ENCODE assay signal across 8 mouse cellular contexts in the genomic region with DNA sequence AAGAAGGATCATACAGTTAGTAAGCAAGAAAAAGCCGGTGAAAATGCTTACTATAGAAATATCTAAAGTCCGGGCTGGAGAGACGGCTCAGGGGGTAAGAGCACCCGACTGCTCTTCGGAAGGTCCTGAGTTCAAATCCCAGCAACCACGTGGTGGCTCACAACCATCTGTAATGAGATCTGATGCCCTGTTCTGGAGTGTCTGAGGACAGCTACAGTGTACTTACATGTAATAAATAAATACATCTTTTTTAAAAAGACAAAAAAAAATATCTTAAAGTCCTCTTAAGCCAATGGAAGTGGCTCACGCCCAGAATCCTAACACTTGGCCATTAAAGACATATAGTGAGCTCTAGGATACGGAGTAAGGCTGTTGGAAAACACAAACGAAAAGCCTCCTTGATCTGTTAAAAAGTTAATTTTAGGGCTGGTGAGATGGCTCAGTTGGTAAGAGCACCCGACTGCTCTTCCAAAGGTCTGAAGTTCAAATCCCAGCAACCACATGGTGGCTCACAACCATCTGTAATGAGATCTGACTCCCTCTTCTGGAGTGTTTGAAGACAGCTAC. TPM values are rescaled to one million over a fixed set of nuclear protein-coding genes. Genes with fewer than 3 reads are reported as not detected.
DNase-seq lines count a peak whose midpoint lies in the region; ATAC-seq and TF ChIP-seq lines count a peak whose summit lies in the region.
"Not testable (repeated sequence)": the region's sequence is repeated elsewhere in the genome, so short reads cannot be mapped to it uniquely, and the experiment has no call there.

No protein-coding gene starts in this region.

- H3K4me2 ChIP-seq in heart, embryonic 13.5 days = peak overlapping the region; percentile 92
- peak overlapping the region; percentile 60 for H3K4me2 ChIP-seq in intestine, embryonic 14.5 days (ENCODE audit: low read length)
- peak overlapping the region; percentile 75 for H3K4me2 ChIP-seq in limb, embryonic 12.5 days
- peak overlapping the region; percentile 80 for H3K4me2 ChIP-seq in lung, embryonic 15.5 days
- H3K4me2 ChIP-seq in myocyte (ENCODE audit: low read depth) = peak overlapping the region; percentile 82

- peaks cover 3 to 12% of the 10 kb centered on the region in 2 experiments for H3K36me3 ChIP-seq in MEL (ENCODE audit: control insufficient read depth in 1 of 2, insufficient read depth in 2 of 2, low read length in 2 of 2)
- H3K36me3 ChIP-seq in forebrain, embryonic 10.5 days (replicated peaks) = peaks cover 14% of the 10 kb centered on the region
- not testable (repeated sequence) for H3K36me3 ChIP-seq in heart, embryonic 13.5 days; limb, embryonic 12.5 days; lung, embryonic 15.5 days; myocyte (ENCODE audit: control insufficient read depth, insufficient read depth); testis, adult 2 months (ENCODE audit: control insufficient read depth, insufficient read depth, low read length)
- peaks cover 12% of the 10 kb centered on the region; the same call in 1 of the 2 replicates for H3K36me3 ChIP-seq in intestine, embryonic 14.5 days (ENCODE audit: control insufficient read depth, insufficient read depth, low read length)

- DNase-seq in MEL (ENCODE audit: low read depth, low spot score) = peak; percentile 52
- not testable (repeated sequence) for DNase-seq in forebrain, embryonic 10.5 days (ENCODE audit: extremely low spot score, low spot score); intestine, embryonic 14.5 days (ENCODE audit: low spot score)

- TF ChIP-seq CTCF in MEL (IDR thresholded peaks at IDR 0.05 in 2 of 3, conservative IDR thresholded peaks at IDR 0.05 in 1 of 3; ENCODE audit: control insufficient read depth in 1 of 3, insufficient read depth in 1 of 3, low read depth in 2 of 3, low read length in 3 of 3, poor library complexity in 1 of 3, severe bottlenecking in 1 of 3) = peak in 1 of 3 experiments; percentile 19; a peak in 1 of 6 replicates
- not testable (repeated sequence) for TF ChIP-seq CTCF in testis, adult 2 months (IDR thresholded peaks at IDR 0.05; ENCODE audit: control insufficient read depth, insufficient read depth, insufficient replicate concordance, low read depth, low read length)

- peak overlapping the region; percentile 76 for H3K9ac ChIP-seq in MEL (ENCODE audit: control insufficient read depth, low read depth, low read length, poor library complexity, severe bottlenecking)
- H3K9ac ChIP-seq in heart, embryonic 13.5 days = peak overlapping the region; percentile 77
- H3K9ac ChIP-seq in intestine, embryonic 14.5 days (ENCODE audit: low read length) = peak overlapping the region; percentile 29; the same call in 1 of the 2 replicates
- not testable (repeated sequence) for H3K9ac ChIP-seq in limb, embryonic 12.5 days (replicated peaks)
- H3K9ac ChIP-seq in lung, embryonic 15.5 days = peak overlapping the region; percentile 36; the same call in 1 of the 2 replicates

- TF ChIP-seq EP300 in MEL (IDR thresholded peaks at IDR 0.05; ENCODE audit: low read depth in 1 of 2, low read length in 2 of 2) = not testable (repeated sequence)

- not testable (repeated sequence) for TF ChIP-seq RAD21 in MEL (IDR thresholded peaks at IDR 0.05; ENCODE audit: low read depth, low read length)

- H3K79me2 ChIP-seq in MEL (ENCODE audit: control insufficient read depth, insufficient read depth, low read length, poor library complexity) = not testable (repeated sequence)
- peaks cover 28% of the 10 kb centered on the region for H3K79me2 ChIP-seq in myocyte (ENCODE audit: control insufficient read depth, insufficient read depth)

- WGBS in forebrain, embryonic 10.5 days = 72% methylated on average over 10 of the region's 10 CpGs
- WGBS in heart, embryonic 13.5 days = 65% methylated on average over 10 of the region's 10 CpGs
- WGBS in intestine, embryonic 14.5 days = 69% methylated on average over 10 of the region's 10 CpGs
- 69% methylated on average over 10 of the region's 10 CpGs for WGBS in limb, embryonic 12.5 days
- 62% methylated on average over 10 of the region's 10 CpGs for WGBS in lung, embryonic 15.5 days

- TF ChIP-seq POLR2A in MEL (IDR thresholded peaks at IDR 0.05; ENCODE audit: control insufficient read depth in 1 of 2, insufficient read depth in 1 of 2, low read depth in 1 of 2, low read length in 2 of 2, poor library complexity in 1 of 2); myocyte (IDR thresholded peaks at IDR 0.05; ENCODE audit: insufficient read length, low read depth); testis, adult 2 months (IDR thresholded peaks at IDR 0.05; ENCODE audit: control insufficient read depth, low read depth, low read length): not testable (repeated sequence)

- not testable (repeated sequence) for H3K27me3 ChIP-seq in MEL (ENCODE audit: control insufficient read depth in 1 of 2, insufficient read depth in 2 of 2, low read length in 2 of 2); forebrain, embryonic 10.5 days (ENCODE audit: poor library complexity, severe bottlenecking); heart, embryonic 13.5 days (replicated peaks); intestine, embryonic 14.5 days (replicated peaks; ENCODE audit: control insufficient read depth, insufficient read depth, low read length); limb, embryonic 12.5 days; lung, embryonic 15.5 days; myocyte (ENCODE audit: control insufficient read depth, insufficient read depth, insufficient read length); testis, adult 2 months (ENCODE audit: control insufficient read depth, insufficient read depth, low read length)

- H3ac ChIP-seq in myocyte (ENCODE audit: control insufficient read depth, insufficient read length) = not testable (repeated sequence)

- H3K4me3 ChIP-seq in MEL (ENCODE audit: control insufficient read depth in 1 of 2, insufficient read depth in 1 of 2, low read depth in 2 of 2, low read length in 2 of 2) (peak overlapping the region; percentile 63 to 83), myocyte (peak overlapping the region; percentile 77)
- H3K4me3 ChIP-seq in forebrain, embryonic 10.5 days = peak overlapping the region; percentile 67
- peak overlapping the region; percentile 88 for H3K4me3 ChIP-seq in heart, embryonic 13.5 days
- peak overlapping the region; percentile 62 for H3K4me3 ChIP-seq in intestine, embryonic 14.5 days (ENCODE audit: low read depth, low read length)
- H3K4me3 ChIP-seq in limb, embryonic 12.5 days (replicated peaks) = peak overlapping the region; percentile 69
- H3K4me3 ChIP-seq in lung, embryonic 15.5 days = peak overlapping the region; percentile 59
- H3K4me3 ChIP-seq in testis, adult 2 months (ENCODE audit: control insufficient read depth, low read depth, low read length) = peak overlapping the region; percentile 97

- H3K4me1 ChIP-seq in MEL (ENCODE audit: control insufficient read depth in 1 of 2, insufficient read depth in 2 of 2, low read length in 2 of 2) = peaks cover 0 to 12% of the 10 kb centered on the region in 2 experiments; a peak in 3 of 4 replicates
- H3K4me1 ChIP-seq in forebrain, embryonic 10.5 days = peaks cover 32% of the 10 kb centered on the region
- not testable (repeated sequence) for H3K4me1 ChIP-seq in heart, embryonic 13.5 days; intestine, embryonic 14.5 days (replicated peaks; ENCODE audit: control insufficient read depth, insufficient read depth, low read length); lung, embryonic 15.5 days; testis, adult 2 months (ENCODE audit: control insufficient read depth, insufficient read depth, low read length)
- peaks cover 25% of the 10 kb centered on the region for H3K4me1 ChIP-seq in limb, embryonic 12.5 days (replicated peaks)

- ATAC-seq in heart, embryonic 13.5 days (ENCODE audit: extremely low read depth, insufficient number of reproducible peaks, low FRiP score, low TSS enrichment); intestine, embryonic 14.5 days (replicated peaks; ENCODE audit: low FRiP score, low TSS enrichment, low read depth); limb, embryonic 12.5 days (ENCODE audit: insufficient number of reproducible peaks, insufficient read depth, low FRiP score, low TSS enrichment, low read depth); lung, embryonic 15.5 days (ENCODE audit: borderline replicate concordance, extremely low read depth, low FRiP score, low TSS enrichment): not testable (repeated sequence)

- not testable (repeated sequence) for H3K9me3 ChIP-seq in MEL (replicated peaks; ENCODE audit: insufficient read depth, low read length); forebrain, embryonic 10.5 days; heart, embryonic 13.5 days; intestine, embryonic 14.5 days (ENCODE audit: control insufficient read depth, low read length); limb, embryonic 12.5 days; lung, embryonic 15.5 days

- H3K27ac ChIP-seq in MEL (ENCODE audit: control insufficient read depth, low read depth, low read length) = peak overlapping the region; percentile 88
- peak overlapping the region; percentile 85 for H3K27ac ChIP-seq in forebrain, embryonic 10.5 days
- peak overlapping the region; percentile 70 for H3K27ac ChIP-seq in heart, embryonic 13.5 days (replicated peaks)
- H3K27ac ChIP-seq in intestine, embryonic 14.5 days (ENCODE audit: low read depth) = peak overlapping the region; percentile 28; the same call in 1 of the 2 replicates
- peak overlapping the region; percentile 74 for H3K27ac ChIP-seq in limb, embryonic 12.5 days
- peak overlapping the region; percentile 64 for H3K27ac ChIP-seq in lung, embryonic 15.5 days
- peak overlapping the region; percentile 79 for H3K27ac ChIP-seq in testis, adult 2 months (ENCODE audit: control insufficient read depth, insufficient read depth, low read depth, low read length)

RNA-seq across cellular contexts. Expression of a gene that starts 0.8 kb away (rescaled TPM):
- 33.9 and 43.1 TPM in 2 replicates for total RNA-seq in MEL (2012; rRNA removed)
- polyA plus RNA-seq in MEL (2012; ENCODE audit: insufficient read depth in 1 of 2, insufficient read length in 2 of 2, low read depth in 1 of 2, low replicate concordance in 2 of 2, missing spikeins in 1 of 2) = 10 to 100 TPM in 1 of 2 experiments, not detected in 1; 33.7 TPM
- polyA plus RNA-seq in forebrain, embryonic 10.5 days (2016; fragmentation: Nextera tagmentation; extraction: Ambion mirVana) = 25.7 and 27.5 TPM in 2 replicates
- polyA plus RNA-seq in heart, embryonic 13.5 days (2015; fragmentation: Nextera tagmentation; extraction: Ambion mirVana) = 10.7 and 11.8 TPM in 2 replicates
- 8.0 and 9.2 TPM in 2 replicates for polyA plus RNA-seq in intestine, embryonic 14.5 days (2014; fragmentation: Nextera tagmentation; extraction: Ambion mirVana)
- 21.1 and 21.2 TPM in 2 replicates for polyA plus RNA-seq in limb, embryonic 12.5 days (2016; fragmentation: Nextera tagmentation; extraction: Ambion mirVana)
- polyA plus RNA-seq in lung, embryonic 15.5 days (2015; fragmentation: Nextera tagmentation; extraction: Ambion mirVana) = 20.0 and 20.3 TPM in 2 replicates
- 18.4 TPM for polyA plus RNA-seq in myocyte (2012; fragmentation: generic; extraction: Trizol)
- 15.2 and 16.8 TPM in 2 replicates for polyA plus RNA-seq in testis, adult 2 months (2012; rRNA removed)

RNA-seq across cellular contexts. Expression of a gene that starts 10.8 kb away (rescaled TPM):
- 132 and 135 TPM in 2 replicates for total RNA-seq in MEL (2012; rRNA removed)
- 100 to 1,000 TPM; 152 to 368 TPM for polyA plus RNA-seq in MEL (2012; ENCODE audit: insufficient read depth in 1 of 2, insufficient read length in 2 of 2, low read depth in 1 of 2, low replicate concordance in 2 of 2, missing spikeins in 1 of 2)
- 188 and 202 TPM in 2 replicates for polyA plus RNA-seq in forebrain, embryonic 10.5 days (2016; fragmentation: Nextera tagmentation; extraction: Ambion mirVana)
- polyA plus RNA-seq in heart, embryonic 13.5 days (2015; fragmentation: Nextera tagmentation; extraction: Ambion mirVana) = 53.3 and 56.4 TPM in 2 replicates
- polyA plus RNA-seq in intestine, embryonic 14.5 days (2014; fragmentation: Nextera tagmentation; extraction: Ambion mirVana) = 87.8 and 101 TPM in 2 replicates
- polyA plus RNA-seq in limb, embryonic 12.5 days (2016; fragmentation: Nextera tagmentation; extraction: Ambion mirVana) = 184 and 189 TPM in 2 replicates
- 114 and 121 TPM in 2 replicates for polyA plus RNA-seq in lung, embryonic 15.5 days (2015; fragmentation: Nextera tagmentation; extraction: Ambion mirVana)
- polyA plus RNA-seq in myocyte (2012; fragmentation: generic; extraction: Trizol) = 34.6 TPM
- 15.4 and 16.6 TPM in 2 replicates for polyA plus RNA-seq in testis, adult 2 months (2012; rRNA removed)

RNA-seq across cellular contexts. Expression of a gene that starts 51.6 kb away (rescaled TPM):
- 44.8 and 47.0 TPM in 2 replicates for total RNA-seq in MEL (2012; rRNA removed)
- polyA plus RNA-seq in MEL (2012; ENCODE audit: insufficient read depth in 1 of 2, insufficient read length in 2 of 2, low read depth in 1 of 2, low replicate concordance in 2 of 2, missing spikeins in 1 of 2) = 10 to 100 TPM; 37.5 to 66.5 TPM
- 64.7 and 66.0 TPM in 2 replicates for polyA plus RNA-seq in forebrain, embryonic 10.5 days (2016; fragmentation: Nextera tagmentation; extraction: Ambion mirVana)
- 67.2 and 70.8 TPM in 2 replicates for polyA plus RNA-seq in heart, embryonic 13.5 days (2015; fragmentation: Nextera tagmentation; extraction: Ambion mirVana)
- 36.0 and 36.7 TPM in 2 replicates for polyA plus RNA-seq in intestine, embryonic 14.5 days (2014; fragmentation: Nextera tagmentation; extraction: Ambion mirVana)
- polyA plus RNA-seq in limb, embryonic 12.5 days (2016; fragmentation: Nextera tagmentation; extraction: Ambion mirVana) = 66.3 and 70.1 TPM in 2 replicates
- polyA plus RNA-seq in lung, embryonic 15.5 days (2015; fragmentation: Nextera tagmentation; extraction: Ambion mirVana) = 62.5 and 65.0 TPM in 2 replicates
- polyA plus RNA-seq in myocyte (2012; fragmentation: generic; extraction: Trizol) = 518 TPM
- 46.7 and 59.1 TPM in 2 replicates for polyA plus RNA-seq in testis, adult 2 months (2012; rRNA removed)

Comparison
In these comparisons a context has a peak if more than half of its experiments do, and no peak if none do; other contexts are left out.
1. H3K27ac ChIP-seq: peak in every context shown above with its lines; median percentile 88 in MEL; 85 in forebrain, embryonic 10.5 days; 79 in testis, adult 2 months; 74 in limb, embryonic 12.5 days; 70 in heart, embryonic 13.5 days; 64 in lung, embryonic 15.5 days; 28 in intestine, embryonic 14.5 days.